Mouse (Mus musculus) embryonic fibroblast, embryonic 13.5 days (primary cell): ENCODE data around the gene Atp10a.

Experiments used
- CTCF ChIP-seq: IDR thresholded peaks from 2 replicates; pipeline ENCODE4 v1.5.1; 2011; ENCODE audit warnings: mild to moderate bottlenecking, control low read depth, low read length, moderate library complexity, borderline replicate concordance; ENCODE audit not compliant: insufficient read depth
- POLR2A ChIP-seq: IDR thresholded peaks from 2 replicates; pipeline ENCODE4 v1.6.1; 2011; ENCODE audit warnings: low read depth, mild to moderate bottlenecking, control low read depth, low read length, moderate library complexity

DNA sequence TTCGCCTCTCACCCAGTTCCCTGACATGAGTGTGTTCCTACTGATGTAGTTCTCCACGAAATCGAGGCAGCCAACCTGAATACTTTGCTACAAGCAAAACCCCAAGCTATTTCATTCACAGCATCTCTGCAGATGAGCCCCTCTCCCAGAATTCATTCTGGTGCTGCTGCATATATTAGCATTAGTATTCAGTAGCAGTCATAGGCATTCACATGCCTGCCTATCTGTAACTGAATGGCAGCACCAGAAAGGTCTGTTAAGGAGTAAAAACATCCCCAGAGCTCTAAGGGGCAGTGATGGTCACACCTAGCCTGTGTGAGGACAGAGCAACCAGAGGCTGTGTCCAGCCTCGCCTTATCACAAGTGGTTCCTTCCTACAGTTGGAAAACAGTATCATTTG lies 131.0 kb downstream of the Atp10a start:
- TF ChIP-seq CTCF (no peak), POLR2A (no peak)
